Mouse (Mus musculus) megakaryocyte, adult 5-6 weeks (primary cell): ENCODE data around the gene Cenpc1. TPM values are rescaled to one million over a fixed set of nuclear protein-coding genes. Genes with fewer than 3 reads are reported as not detected.

Experiments
- ATAC-seq: 2 replicates; pipeline ENCODE4 v1.8.0; 2016; ENCODE audit warnings: mild to moderate bottlenecking, inconsistent platforms; ENCODE audit not compliant: poor library complexity, severe bottlenecking
- total RNA-seq, 2 experiments: library from RNA; stranded (forward) in 1 of 2; stranded (reverse) in 1 of 2; fragments of 153-499, 151-499 nt in 1 of 2; fragments of 221-1000, 200-1000 nt in 1 of 2; gene quantifications; 2 replicates each; pipeline versions ENCODE4 v1.2.3 to v1.2.4; 2015 to 2017

Gene Cenpc1
- total RNA-seq, 2 experiments from 2014 or later, result 38.7 to 40.5 TPM

GRCm38 (mm10) chr5:85996545-85997510, 68.6 kb downstream of the Cenpc1 start:
- ATAC-seq, result no peak

GRCm38 (mm10) chr5:85994551-85994950, 70.8 kb downstream of the Cenpc1 start:
- ATAC-seq, result no peak

GRCm38 (mm10) chr5:85992805-85993721, 72.3 kb downstream of the Cenpc1 start:
- no peak for ATAC-seq

- no peak for ATAC-seq
Measured at GRCm38 (mm10) chr5:85992055-85992454, 73.3 kb downstream of the Cenpc1 start.

GRCm38 (mm10) chr5:85987516-85987863, 77.9 kb downstream of the Cenpc1 start:
- ATAC-seq, result no peak

- no peak for ATAC-seq
Measured at GRCm38 (mm10) chr5:85986734-85987515, 78.5 kb downstream of the Cenpc1 start.

GRCm38 (mm10) chr5:85977646-85978426, 87.5 kb downstream of the Cenpc1 start:
- ATAC-seq, result no peak

- ATAC-seq, result no peak
Measured at GRCm38 (mm10) chr5:85962791-85963190, 102.6 kb downstream of the Cenpc1 start.

Other genes starting within 250 kb of the Cenpc1 start
- gene Stap1, start 6.2 kb upstream of the Cenpc1 start, total RNA-seq (2015), result 44.8 and 57.3 TPM in 2 replicates
- 36.6 and 38.5 TPM in 2 replicates for gene Stap1, start 6.2 kb upstream of the Cenpc1 start, total RNA-seq (2017)
- gene Uba6, start 107.2 kb upstream of the Cenpc1 start, total RNA-seq (2015), result 20.3 and 21.6 TPM in 2 replicates
- 18.6 and 21.9 TPM in 2 replicates for gene Uba6, start 107.2 kb upstream of the Cenpc1 start, total RNA-seq (2017)
- gene Gnrhr, start 132.3 kb upstream of the Cenpc1 start, total RNA-seq (2015), result not detected in 2 replicates
- gene Gnrhr, start 132.3 kb upstream of the Cenpc1 start, total RNA-seq (2017), result not detected in 2 replicates
- not detected in 2 replicates for gene Tmprss11c, start 223.7 kb upstream of the Cenpc1 start, total RNA-seq (2015)
- gene Tmprss11c, start 223.7 kb upstream of the Cenpc1 start, total RNA-seq (2017), result not detected in 2 replicates